Mouse (Mus musculus): ENCODE data around the gene C1ra. TPM values are rescaled to one million over a fixed set of nuclear protein-coding genes. Genes with fewer than 3 reads are reported as not detected.
"Not testable (repeated sequence)": the region's sequence is repeated elsewhere in the genome, so short reads cannot be mapped to it uniquely, and the experiment has no call there.

Gene C1ra
- polyA plus RNA-seq, 1 experiment from 2014 or later: 0.10 TPM

DNA sequence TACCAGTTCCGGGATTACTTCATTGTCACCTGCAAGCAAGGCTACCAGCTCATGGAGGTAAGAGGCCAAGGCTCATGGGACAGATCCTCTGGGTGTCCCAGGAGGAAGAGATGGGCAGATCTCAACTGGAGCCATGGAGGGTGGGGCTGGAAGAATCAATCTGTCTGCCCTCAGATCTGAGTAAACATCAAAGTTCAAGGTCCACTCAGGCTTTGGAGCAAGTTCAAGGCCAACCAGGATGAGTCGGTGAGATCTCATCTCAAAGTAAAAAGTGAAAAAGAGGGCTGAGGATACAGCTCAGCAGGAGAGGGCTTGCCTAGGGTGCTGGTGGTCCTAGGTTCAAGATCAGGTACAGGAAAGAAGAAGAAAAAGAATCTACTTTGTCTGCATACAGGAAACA lies 49.4 kb downstream of the C1ra start:
- 94% methylated on average over 2 of the region's 2 CpGs for WGBS

GRCm38 (mm10) chr6:124570026-124570425 lies 57.8 kb downstream of the C1ra start, which contains the start of gene C1rb:
C1rb (plus strand) TSS chr6:124570294.
- no peak for ATAC-seq (ENCODE audit: low FRiP score)
- H3K4me2 ChIP-seq: peak within 1 kb of the TSS; percentile 15; the same call in 1 of the 2 replicates
- H3K9ac ChIP-seq: no peak within 1 kb of the TSS
- H3K4me3 ChIP-seq: no peak within 1 kb of the TSS
- no peaks in the 10 kb centered on the region for H3K9me3 ChIP-seq
- no peak within 1 kb of the TSS for H3K27ac ChIP-seq
- H3K27me3 ChIP-seq: no peaks in the 10 kb centered on the region
- H3K4me1 ChIP-seq (replicated peaks): no peaks in the 10 kb centered on the region
- H3K36me3 ChIP-seq: no peaks in the 10 kb centered on the region
- WGBS: 6% methylated on average over 8 of the region's 8 CpGs

More for the DNA sequence above, 49.4 kb downstream of the C1ra start:
- not testable (repeated sequence) for H3K27ac ChIP-seq; H3K9ac ChIP-seq; H3K27me3 ChIP-seq; H3K4me1 ChIP-seq (replicated peaks); H3K4me3 ChIP-seq; H3K4me2 ChIP-seq; ATAC-seq (ENCODE audit: low FRiP score); H3K9me3 ChIP-seq; H3K36me3 ChIP-seq

Other genes with a start within 250 kb of the C1ra start
- 0.14 and 0.17 TPM in 2 replicates for gene Cd163, start 207.7 kb upstream of the C1ra start, polyA plus RNA-seq (2015; fragmentation: Nextera tagmentation; extraction: Ambion mirVana)
- gene Pex5, start 97.3 kb upstream of the C1ra start, polyA plus RNA-seq (2015; fragmentation: Nextera tagmentation; extraction: Ambion mirVana): 70.5 TPM in 2 replicates
- gene Clstn3, start 47.6 kb upstream of the C1ra start, polyA plus RNA-seq (2015; fragmentation: Nextera tagmentation; extraction: Ambion mirVana): 73.7 and 80.0 TPM in 2 replicates
- 0.32 TPM in 2 replicates for gene C1rl, start 19.3 kb upstream of the C1ra start, polyA plus RNA-seq (2015; fragmentation: Nextera tagmentation; extraction: Ambion mirVana)
- 0.52 and 1.1 TPM in 2 replicates for gene C1s1, start 30.0 kb downstream of the C1ra start, polyA plus RNA-seq (2015; fragmentation: Nextera tagmentation; extraction: Ambion mirVana)
- not detected in 2 replicates for gene C1rb, start 57.9 kb downstream of the C1ra start, polyA plus RNA-seq (2015; fragmentation: Nextera tagmentation; extraction: Ambion mirVana)
- 0.06 and 0.16 TPM in 2 replicates for gene C1s2, start 123.7 kb downstream of the C1ra start, polyA plus RNA-seq (2015; fragmentation: Nextera tagmentation; extraction: Ambion mirVana)
- gene Lpcat3, start 150.6 kb downstream of the C1ra start, polyA plus RNA-seq (2015; fragmentation: Nextera tagmentation; extraction: Ambion mirVana): 38.5 and 52.2 TPM in 2 replicates
- 111 and 118 TPM in 2 replicates for gene Emg1, start 199.8 kb downstream of the C1ra start, polyA plus RNA-seq (2015; fragmentation: Nextera tagmentation; extraction: Ambion mirVana)
- 254 and 257 TPM in 2 replicates for gene Phb2, start 199.9 kb downstream of the C1ra start, polyA plus RNA-seq (2015; fragmentation: Nextera tagmentation; extraction: Ambion mirVana)
- 5.0 and 5.9 TPM in 2 replicates for gene Ptpn6, start 226.3 kb downstream of the C1ra start, polyA plus RNA-seq (2015; fragmentation: Nextera tagmentation; extraction: Ambion mirVana)
- gene Grcc10, start 229.0 kb downstream of the C1ra start, polyA plus RNA-seq (2015; fragmentation: Nextera tagmentation; extraction: Ambion mirVana): 670 and 677 TPM in 2 replicates
- gene Gm45234, start 243.6 kb downstream of the C1ra start, polyA plus RNA-seq (2015; fragmentation: Nextera tagmentation; extraction: Ambion mirVana): not detected in 2 replicates
- gene Atn1, start 244.1 kb downstream of the C1ra start, polyA plus RNA-seq (2015; fragmentation: Nextera tagmentation; extraction: Ambion mirVana): 21.6 and 22.7 TPM in 2 replicates